Mouse (Mus musculus) intestine, postnatal 0 days (tissue): ENCODE results near the gene Hs2st1. TPM values are rescaled to one million over a fixed set of nuclear protein-coding genes. Genes with fewer than 3 reads are reported as not detected.

Experiments used
- ATAC-seq: fragments of 200-750 bp; cut with Nextera tagmentation; 2 replicates; pipeline ENCODE4 v1.8.0; 2017; ENCODE audit warnings: mild to moderate bottlenecking, moderate TSS enrichment, moderate library complexity
- H3K27ac ChIP-seq: fragments of 300-500 bp; sonication (generic); 2 replicates; pipeline ENCODE4 v1.5.1; 2014; ENCODE audit warnings: mild to moderate bottlenecking, low read depth, low read length, moderate library complexity
- H3K27me3 ChIP-seq: fragments of 300-500 bp; sonication (generic); replicated peaks from 2 replicates; pipeline ENCODE4 v1.6.1; 2014; ENCODE audit warnings: low read length, mixed read lengths; ENCODE audit not compliant: control insufficient read depth, insufficient read depth
- H3K36me3 ChIP-seq: fragments of 300-500 bp; sonication (generic); 2 replicates; pipeline ENCODE4 v1.6.1; 2014; ENCODE audit warnings: mild to moderate bottlenecking, moderate library complexity; ENCODE audit not compliant: control insufficient read depth, insufficient read depth
- H3K4me1 ChIP-seq: fragments of 300-500 bp; sonication (generic); replicated peaks from 2 replicates; pipeline ENCODE4 v1.6.1; 2014; ENCODE audit warnings: antibody characterized with exemption, low read length, mixed read lengths; ENCODE audit not compliant: control insufficient read depth, insufficient read depth
- H3K4me2 ChIP-seq: fragments of 300-500 bp; sonication (generic); replicated peaks from 2 replicates; pipeline ENCODE4 v1.6.1; 2014; ENCODE audit warnings: low read depth, mild to moderate bottlenecking, moderate library complexity
- H3K4me3 ChIP-seq: fragments of 300-500 bp; sonication (generic); 2 replicates; pipeline ENCODE4 v1.5.1; 2014; ENCODE audit warnings: low read depth, low read length
- H3K9ac ChIP-seq: fragments of 300-500 bp; sonication (generic); 2 replicates; pipeline ENCODE4 v1.6.1; 2014; ENCODE audit warnings: mild to moderate bottlenecking, low read depth, low read length
- H3K9me3 ChIP-seq: fragments of 300-500 bp; sonication (generic); 2 replicates; pipeline ENCODE4 v1.6.1; 2016; ENCODE audit warnings: mixed run types; ENCODE audit not compliant: control insufficient read depth
- CTCF ChIP-seq: sonication (generic); IDR thresholded peaks from 2 replicates; pipeline ENCODE4 v1.5.1; 2016; ENCODE audit warnings: low read depth, mild to moderate bottlenecking, control low read depth, antibody characterized with exemption, moderate library complexity
- WGBS: fragments of 180-500 bp; shearing (Covaris S2); extraction: QIAGEN DNeasy Blood & Tissue Kit; methylation state at CpG from one replicate; pipeline ENCODE4 v1.1.7; 2014; 5-methylcytosine and 5-hydroxymethylcytosine counted together
- polyA plus RNA-seq: library from polyadenylated mRNA; unstranded; fragments of >200 nt; fragmentation: Nextera tagmentation; extraction: Ambion mirVana; gene quantifications from 2 replicates; pipeline ENCODE4 v1.2.1, GENCODE M21; 2015

Hs2st1 gene
- polyA plus RNA-seq, 1 experiment from 2014 or later, result 6.1 TPM

GRCm38 (mm10) chr3:144436076-144436475, 133.9 kb downstream of the Hs2st1 start:
- H3K4me1 ChIP-seq, result no peaks in the 10 kb centered on the region
- ATAC-seq, result no peak
- H3K4me2 ChIP-seq, result no peak overlapping the region
- H3K4me3 ChIP-seq, result no peak overlapping the region
- no peak overlapping the region for H3K9ac ChIP-seq
- WGBS, result 82% methylated on average over 3 of the region's 3 CpGs
- no peaks in the 10 kb centered on the region for H3K27me3 ChIP-seq
- H3K36me3 ChIP-seq, result peaks cover 8% of the 10 kb centered on the region; the same call in 1 of the 2 replicates
- TF ChIP-seq CTCF, result no peak
- no peak overlapping the region for H3K27ac ChIP-seq
- no peaks in the 10 kb centered on the region for H3K9me3 ChIP-seq

GRCm38 (mm10) chr3:144435281-144435680, 134.7 kb downstream of the Hs2st1 start:
- no peak overlapping the region for H3K4me3 ChIP-seq
- H3K4me1 ChIP-seq, result no peaks in the 10 kb centered on the region
- H3K4me2 ChIP-seq, result no peak overlapping the region
- H3K27ac ChIP-seq, result no peak overlapping the region
- WGBS, result 86% methylated on average over 16 of the region's 16 CpGs
- no peaks in the 10 kb centered on the region for H3K27me3 ChIP-seq
- peaks cover 8% of the 10 kb centered on the region; the same call in 1 of the 2 replicates for H3K36me3 ChIP-seq
- no peak overlapping the region for H3K9ac ChIP-seq
- TF ChIP-seq CTCF, result no peak
- ATAC-seq, result no peak
- H3K9me3 ChIP-seq, result no peaks in the 10 kb centered on the region

- ATAC-seq, result no peak
- WGBS, result 92% methylated on average over 17 of the region's 17 CpGs
- Histone ChIP-seq H3K27ac (no peak overlapping the region), H3K27me3 (no peaks in the 10 kb centered on the region), H3K36me3 (peaks cover 8% of the 10 kb centered on the region; the same call in 1 of the 2 replicates), H3K9ac (no peak overlapping the region), H3K4me1 (no peaks in the 10 kb centered on the region), H3K4me2 (no peak overlapping the region), H3K9me3 (no peaks in the 10 kb centered on the region), H3K4me3 (no peak overlapping the region)
- no peak for TF ChIP-seq CTCF
Measured at GRCm38 (mm10) chr3:144434276-144434675, 135.7 kb downstream of the Hs2st1 start.

- Histone ChIP-seq H3K27ac (no peak overlapping the region), H3K4me3 (no peak overlapping the region), H3K4me1 (no peaks in the 10 kb centered on the region), H3K27me3 (no peaks in the 10 kb centered on the region), H3K4me2 (no peak overlapping the region), H3K36me3 (peaks cover 8% of the 10 kb centered on the region; the same call in 1 of the 2 replicates), H3K9ac (no peak overlapping the region), H3K9me3 (no peaks in the 10 kb centered on the region)
- no peak for TF ChIP-seq CTCF
- WGBS, result 82% methylated on average over 7 of the region's 7 CpGs
- ATAC-seq, result no peak
Measured at GRCm38 (mm10) chr3:144433039-144433438, 136.9 kb downstream of the Hs2st1 start.

- no peaks in the 10 kb centered on the region for H3K4me1 ChIP-seq
- 75% methylated on average over 10 of the region's 10 CpGs for WGBS
- no peak for ATAC-seq
- H3K9me3 ChIP-seq, result no peaks in the 10 kb centered on the region
- no peak overlapping the region for H3K4me2 ChIP-seq
- no peak overlapping the region for H3K27ac ChIP-seq
- H3K36me3 ChIP-seq, result peaks cover 8% of the 10 kb centered on the region; the same call in 1 of the 2 replicates
- H3K4me3 ChIP-seq, result no peak overlapping the region
- no peak overlapping the region for H3K9ac ChIP-seq
- no peak for TF ChIP-seq CTCF
- no peaks in the 10 kb centered on the region for H3K27me3 ChIP-seq
Measured at GRCm38 (mm10) chr3:144432143-144432577, 137.8 kb downstream of the Hs2st1 start.

- H3K4me1 ChIP-seq, result no peaks in the 10 kb centered on the region
- H3K4me2 ChIP-seq, result no peak overlapping the region
- no peaks in the 10 kb centered on the region for H3K27me3 ChIP-seq
- no peaks in the 10 kb centered on the region for H3K9me3 ChIP-seq
- ATAC-seq, result no peak
- no peaks in the 10 kb centered on the region; the same call in 1 of the 2 replicates for H3K36me3 ChIP-seq
- H3K27ac ChIP-seq, result no peak overlapping the region
- no peak overlapping the region for H3K9ac ChIP-seq
- TF ChIP-seq CTCF, result no peak
- WGBS, result 66% methylated on average over 8 of the region's 8 CpGs
- no peak overlapping the region for H3K4me3 ChIP-seq
Measured at GRCm38 (mm10) chr3:144428514-144429431, 141.2 kb downstream of the Hs2st1 start.
